ENCODE assay signal across 7 mouse cellular contexts in genomic region chr5:139364260-139364910, GRCm38 (mm10). TPM values are rescaled to one million over a fixed set of nuclear protein-coding genes. Genes with fewer than 3 reads are reported as not detected.
DNase-seq lines count a peak whose midpoint lies in the region; ATAC-seq and TF ChIP-seq lines count a peak whose summit lies in the region.

No protein-coding gene starts in this region.

- peak overlapping the region; percentile 48 for H3K4me2 ChIP-seq in embryonic facial prominence, embryonic 13.5 days
- no peak overlapping the region for H3K4me2 ChIP-seq in kidney, embryonic 14.5 days (replicated peaks; ENCODE audit: low read depth, low read length)
- peak overlapping the region; percentile 20; the same call in 1 of the 2 replicates for H3K4me2 ChIP-seq in limb, embryonic 15.5 days
- H3K4me2 ChIP-seq in midbrain, postnatal 0 days (ENCODE audit: low read depth, low read length, poor library complexity, severe bottlenecking): 0 out of 2 replicates have a peak overlapping the region, but pooled peaks have one; percentile 9

- DNase-seq in adrenal gland, postnatal 36 days: peak; percentile 88 to 89
- DNase-seq in heart, adult 9 months (ENCODE audit: low spot score in 2 of 2): peak; percentile 85 to 90
- DNase-seq in midbrain, postnatal 0 days (ENCODE audit: low spot score): peak; percentile 91
- DNase-seq in spleen, postnatal 10 days (ENCODE audit: low spot score in 2 of 2): peak; percentile 94 to 95

- H3K9me3 ChIP-seq in embryonic facial prominence, embryonic 13.5 days: no peaks in the 10 kb centered on the region
- no peaks in the 10 kb centered on the region for H3K9me3 ChIP-seq in kidney, embryonic 14.5 days (ENCODE audit: control insufficient read depth, low read length)
- H3K9me3 ChIP-seq in limb, embryonic 15.5 days: no peaks in the 10 kb centered on the region
- H3K9me3 ChIP-seq in midbrain, postnatal 0 days (ENCODE audit: low read length): no peaks in the 10 kb centered on the region

- H3K9ac ChIP-seq in embryonic facial prominence, embryonic 13.5 days: peak overlapping the region; percentile 52; the same call in 1 of the 2 replicates
- 0 out of 2 replicates have a peak overlapping the region, but pooled peaks have one; percentile 32 for H3K9ac ChIP-seq in kidney, embryonic 14.5 days (ENCODE audit: low read depth, low read length)
- peak overlapping the region; percentile 20; the same call in 1 of the 2 replicates for H3K9ac ChIP-seq in limb, embryonic 15.5 days
- 0 out of 2 replicates have a peak overlapping the region, but pooled peaks have one; percentile 24 for H3K9ac ChIP-seq in midbrain, postnatal 0 days (replicated peaks; ENCODE audit: low read length, poor library complexity, severe bottlenecking)

- peaks cover 22% of the 10 kb centered on the region for H3K4me1 ChIP-seq in embryonic facial prominence, embryonic 13.5 days
- H3K4me1 ChIP-seq in kidney, embryonic 14.5 days (ENCODE audit: control insufficient read depth, insufficient read depth, low read length): peaks cover 12% of the 10 kb centered on the region
- peaks cover 16% of the 10 kb centered on the region for H3K4me1 ChIP-seq in limb, embryonic 15.5 days
- H3K4me1 ChIP-seq in midbrain, postnatal 0 days (ENCODE audit: insufficient read depth, low read length): no peaks in the 10 kb centered on the region

- 11% methylated on average over 12 of the region's 12 CpGs for WGBS in embryonic facial prominence, embryonic 13.5 days
- 17% methylated on average over 12 of the region's 12 CpGs for WGBS in kidney, embryonic 14.5 days
- WGBS in limb, embryonic 15.5 days: 32% methylated on average over 12 of the region's 12 CpGs
- WGBS in midbrain, postnatal 0 days: 35% methylated on average over 12 of the region's 12 CpGs

- H3K4me3 ChIP-seq in embryonic facial prominence, embryonic 13.5 days: no peak overlapping the region
- no peak overlapping the region for H3K4me3 ChIP-seq in kidney, embryonic 14.5 days (ENCODE audit: low read length)
- no peak overlapping the region for H3K4me3 ChIP-seq in limb, embryonic 15.5 days
- no peak overlapping the region for H3K4me3 ChIP-seq in midbrain, postnatal 0 days (ENCODE audit: low read depth, low read length)

- H3K27ac ChIP-seq in embryonic facial prominence, embryonic 13.5 days: peak overlapping the region; percentile 80
- H3K27ac ChIP-seq in kidney, embryonic 14.5 days (ENCODE audit: low read depth, low read length): peak overlapping the region; percentile 26; the same call in 1 of the 2 replicates
- peak overlapping the region; percentile 22 for H3K27ac ChIP-seq in limb, embryonic 15.5 days
- peak overlapping the region; percentile 52; the same call in 1 of the 2 replicates for H3K27ac ChIP-seq in midbrain, postnatal 0 days (ENCODE audit: low read depth, low read length)

- TF ChIP-seq CTCF in midbrain, postnatal 0 days (IDR thresholded peaks at IDR 0.05): peak; percentile 99

- H3K27me3 ChIP-seq in embryonic facial prominence, embryonic 13.5 days: no peaks in the 10 kb centered on the region
- no peaks in the 10 kb centered on the region for H3K27me3 ChIP-seq in kidney, embryonic 14.5 days (ENCODE audit: control insufficient read depth, insufficient read depth, low read length)
- H3K27me3 ChIP-seq in limb, embryonic 15.5 days: no peaks in the 10 kb centered on the region
- no peaks in the 10 kb centered on the region for H3K27me3 ChIP-seq in midbrain, postnatal 0 days (ENCODE audit: insufficient read depth, low read length)

- H3K36me3 ChIP-seq in embryonic facial prominence, embryonic 13.5 days: 0 out of 2 replicates have a peak, but pooled peaks cover 9% of the 10 kb centered on the region
- H3K36me3 ChIP-seq in kidney, embryonic 14.5 days (ENCODE audit: control insufficient read depth, insufficient read depth, low read length): peaks cover 4% of the 10 kb centered on the region; the same call in 1 of the 2 replicates
- peaks cover 16% of the 10 kb centered on the region for H3K36me3 ChIP-seq in limb, embryonic 15.5 days
- H3K36me3 ChIP-seq in midbrain, postnatal 0 days (ENCODE audit: insufficient read depth, low read length): peaks cover 16% of the 10 kb centered on the region; the same call in 1 of the 2 replicates

- ATAC-seq in embryonic facial prominence, embryonic 13.5 days (ENCODE audit: insufficient number of reproducible peaks, insufficient read depth, low FRiP score, low TSS enrichment, low read depth): no peak
- peak; percentile 69 for ATAC-seq in kidney, embryonic 14.5 days (ENCODE audit: low FRiP score, low TSS enrichment)
- no peak for ATAC-seq in limb, embryonic 15.5 days (ENCODE audit: insufficient number of reproducible peaks, low FRiP score, low TSS enrichment, low read depth)
- ATAC-seq in midbrain, postnatal 0 days (ENCODE audit: low FRiP score): peak; percentile 69

RNA-seq across cellular contexts. Expression of gene Cyp2w1, which starts 12.0 kb away (rescaled TPM):
- not detected for total RNA-seq in adrenal gland, postnatal 36 days (2021)
- 12.8 and 17.0 TPM in 2 replicates for polyA plus RNA-seq in embryonic facial prominence, embryonic 13.5 days (2015; fragmentation: Nextera tagmentation; extraction: Ambion mirVana)
- not detected in 2 replicates for polyA plus RNA-seq in kidney, embryonic 14.5 days (2014; fragmentation: Nextera tagmentation; extraction: Ambion mirVana)
- 22.8 and 23.5 TPM in 2 replicates for polyA plus RNA-seq in limb, embryonic 15.5 days (2015; fragmentation: Nextera tagmentation; extraction: Ambion mirVana)
- total RNA-seq in midbrain, postnatal 0 days (2014; rRNA removed): not detected in 2 replicates
- not detected in 2 replicates for polyA plus RNA-seq in midbrain, postnatal 0 days (2015; fragmentation: Nextera tagmentation; extraction: Ambion mirVana)

RNA-seq across cellular contexts. Expression of gene Gpr146, which starts 13.1 kb away (rescaled TPM):
- 10 to 100 TPM; 15.2 to 17.9 TPM for total RNA-seq in adrenal gland, postnatal 36 days (2021)
- polyA plus RNA-seq in embryonic facial prominence, embryonic 13.5 days (2015; fragmentation: Nextera tagmentation; extraction: Ambion mirVana): 1.7 and 2.5 TPM in 2 replicates
- 2.7 and 3.1 TPM in 2 replicates for polyA plus RNA-seq in kidney, embryonic 14.5 days (2014; fragmentation: Nextera tagmentation; extraction: Ambion mirVana)
- 2.6 and 3.1 TPM in 2 replicates for polyA plus RNA-seq in limb, embryonic 15.5 days (2015; fragmentation: Nextera tagmentation; extraction: Ambion mirVana)
- 4.1 and 5.6 TPM in 2 replicates for total RNA-seq in midbrain, postnatal 0 days (2014; rRNA removed)
- polyA plus RNA-seq in midbrain, postnatal 0 days (2015; fragmentation: Nextera tagmentation; extraction: Ambion mirVana): 3.0 and 3.9 TPM in 2 replicates

RNA-seq across cellular contexts. Expression of gene Cox19, which starts 13.2 kb away (rescaled TPM):
- total RNA-seq in adrenal gland, postnatal 36 days (2021): 10 to 100 TPM; 71.0 to 87.5 TPM
- polyA plus RNA-seq in embryonic facial prominence, embryonic 13.5 days (2015; fragmentation: Nextera tagmentation; extraction: Ambion mirVana): 88.4 and 108 TPM in 2 replicates
- 105 and 119 TPM in 2 replicates for polyA plus RNA-seq in kidney, embryonic 14.5 days (2014; fragmentation: Nextera tagmentation; extraction: Ambion mirVana)
- polyA plus RNA-seq in limb, embryonic 15.5 days (2015; fragmentation: Nextera tagmentation; extraction: Ambion mirVana): 90.6 and 94.2 TPM in 2 replicates
- 95.5 and 98.5 TPM in 2 replicates for total RNA-seq in midbrain, postnatal 0 days (2014; rRNA removed)
- 79.4 and 90.0 TPM in 2 replicates for polyA plus RNA-seq in midbrain, postnatal 0 days (2015; fragmentation: Nextera tagmentation; extraction: Ambion mirVana)

RNA-seq across cellular contexts. Expression of gene Adap1, which starts 39.0 kb away (rescaled TPM):
- total RNA-seq in adrenal gland, postnatal 36 days (2021): 1 to 10 TPM; 5.0 to 8.5 TPM
- polyA plus RNA-seq in embryonic facial prominence, embryonic 13.5 days (2015; fragmentation: Nextera tagmentation; extraction: Ambion mirVana): 0.61 and 0.63 TPM in 2 replicates
- 0.89 and 1.2 TPM in 2 replicates for polyA plus RNA-seq in kidney, embryonic 14.5 days (2014; fragmentation: Nextera tagmentation; extraction: Ambion mirVana)
- 3.2 and 4.1 TPM in 2 replicates for polyA plus RNA-seq in limb, embryonic 15.5 days (2015; fragmentation: Nextera tagmentation; extraction: Ambion mirVana)
- 234 and 253 TPM in 2 replicates for total RNA-seq in midbrain, postnatal 0 days (2014; rRNA removed)
- 141 and 152 TPM in 2 replicates for polyA plus RNA-seq in midbrain, postnatal 0 days (2015; fragmentation: Nextera tagmentation; extraction: Ambion mirVana)

RNA-seq across cellular contexts. Expression of gene C130050O18Rik, which starts 40.7 kb away (rescaled TPM):
- under 1 TPM; 0.49 to 0.79 TPM for total RNA-seq in adrenal gland, postnatal 36 days (2021)
- 3.1 and 3.5 TPM in 2 replicates for polyA plus RNA-seq in embryonic facial prominence, embryonic 13.5 days (2015; fragmentation: Nextera tagmentation; extraction: Ambion mirVana)
- polyA plus RNA-seq in kidney, embryonic 14.5 days (2014; fragmentation: Nextera tagmentation; extraction: Ambion mirVana): 0.47 and 0.77 TPM in 2 replicates
- 7.1 and 10.4 TPM in 2 replicates for polyA plus RNA-seq in limb, embryonic 15.5 days (2015; fragmentation: Nextera tagmentation; extraction: Ambion mirVana)
- 0.19 TPM in 1 of 2 replicates, not detected in the other for total RNA-seq in midbrain, postnatal 0 days (2014; rRNA removed)
- 0.17 TPM in 1 of 2 replicates, not detected in the other for polyA plus RNA-seq in midbrain, postnatal 0 days (2015; fragmentation: Nextera tagmentation; extraction: Ambion mirVana)

Comparison
In these comparisons a context has a peak if more than half of its experiments do, and no peak if none do; other contexts are left out.
1. ATAC-seq: peak in kidney, embryonic 14.5 days (single experiment) and midbrain, postnatal 0 days (single experiment); none in embryonic facial prominence, embryonic 13.5 days (single experiment) and limb, embryonic 15.5 days (single experiment).
2. H3K27ac ChIP-seq: peak in every context shown above with its lines; median percentile 80 in embryonic facial prominence, embryonic 13.5 days; 52 in midbrain, postnatal 0 days; 26 in kidney, embryonic 14.5 days; 22 in limb, embryonic 15.5 days.
3. RNA of gene Cyp2w1, which starts 12.0 kb away (polyA plus RNA-seq): 22.8 to 23.5 TPM in limb, embryonic 15.5 days and 12.8 to 17.0 TPM in embryonic facial prominence, embryonic 13.5 days; not detected in midbrain, postnatal 0 days and not detected in kidney, embryonic 14.5 days; every median in the first group is over 10 times any median in the second.
4. Peak in every context shown above with its lines, with median percentiles within 50 percentile points of each other: DNase-seq and H3K9ac ChIP-seq.